Mouse (Mus musculus): ENCODE results near the gene Nr1i3. TPM values are rescaled to one million over a fixed set of nuclear protein-coding genes. Genes with fewer than 3 reads are reported as not detected.

The Nr1i3 gene
- 0.22 and 0.23 TPM in 2 replicates for polyA plus RNA-seq (2015; fragmentation: Nextera tagmentation; extraction: Ambion mirVana)

DNA sequence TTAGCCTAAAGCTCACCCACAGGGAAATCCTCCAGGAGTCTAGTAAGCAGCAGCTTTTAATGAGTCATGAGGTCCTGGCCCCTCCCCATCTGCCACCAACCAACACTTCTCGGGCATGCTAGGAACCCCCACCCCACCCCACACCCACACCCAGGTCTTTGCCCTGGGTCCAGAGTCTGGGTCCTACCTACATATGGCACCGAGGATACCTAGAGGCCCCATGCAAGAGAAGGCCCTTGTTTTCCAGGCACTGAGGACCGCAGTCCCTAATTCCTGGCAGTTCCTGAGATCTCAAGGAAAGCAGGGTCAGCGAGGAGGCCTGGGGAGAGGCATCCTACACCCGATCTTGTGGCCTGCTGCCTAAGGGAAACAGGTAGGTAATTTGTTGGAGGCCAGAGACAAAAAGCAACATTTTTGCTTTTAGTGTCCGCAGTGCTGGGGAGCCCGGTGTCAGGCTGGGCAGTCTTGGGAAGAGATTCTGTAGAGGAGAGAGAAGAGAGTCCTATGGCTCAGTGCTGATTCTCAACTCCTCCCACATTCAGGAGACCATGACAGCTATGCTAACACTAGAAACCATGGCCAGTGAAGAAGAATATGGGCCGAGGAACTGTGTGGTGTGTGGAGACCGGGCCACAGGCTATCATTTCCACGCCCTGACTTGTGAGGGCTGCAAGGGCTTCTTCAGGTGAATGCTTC, at the start of gene Nr1i3:
Gene Nr1i3 (plus strand): TSS at position 170 of the 696 bp plus-strand sequence.

DNA sequence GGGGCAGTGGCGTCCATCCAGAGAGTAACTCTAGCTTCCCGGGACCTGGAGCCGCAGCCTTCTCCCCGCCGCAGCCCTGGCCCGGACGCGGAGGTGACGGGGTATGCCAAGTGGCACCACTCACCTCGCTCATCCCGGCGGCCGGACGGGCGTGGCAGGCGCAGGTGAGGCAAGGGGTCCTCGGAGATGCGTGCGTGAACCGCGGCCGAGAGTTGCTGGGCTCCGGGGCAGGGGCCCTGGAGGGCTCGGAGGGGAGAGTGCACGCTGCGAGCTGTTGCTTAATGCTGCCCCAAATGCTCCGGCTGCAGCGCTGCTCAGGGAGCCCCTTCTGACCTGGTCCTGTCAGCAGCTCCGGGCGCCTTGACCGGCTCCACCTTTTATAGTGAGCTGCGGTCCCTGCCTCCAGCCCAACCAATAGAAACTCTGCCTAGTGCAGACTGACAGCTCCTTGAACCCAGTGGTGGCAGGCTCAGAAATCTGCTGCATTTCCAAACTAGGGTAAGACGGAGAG, 17.8 kb upstream of the Nr1i3 start, which contains the start of gene Pcp4l1:
Gene Pcp4l1 (minus strand): TSS at position 382 of the 511 bp plus-strand sequence.

DNA sequence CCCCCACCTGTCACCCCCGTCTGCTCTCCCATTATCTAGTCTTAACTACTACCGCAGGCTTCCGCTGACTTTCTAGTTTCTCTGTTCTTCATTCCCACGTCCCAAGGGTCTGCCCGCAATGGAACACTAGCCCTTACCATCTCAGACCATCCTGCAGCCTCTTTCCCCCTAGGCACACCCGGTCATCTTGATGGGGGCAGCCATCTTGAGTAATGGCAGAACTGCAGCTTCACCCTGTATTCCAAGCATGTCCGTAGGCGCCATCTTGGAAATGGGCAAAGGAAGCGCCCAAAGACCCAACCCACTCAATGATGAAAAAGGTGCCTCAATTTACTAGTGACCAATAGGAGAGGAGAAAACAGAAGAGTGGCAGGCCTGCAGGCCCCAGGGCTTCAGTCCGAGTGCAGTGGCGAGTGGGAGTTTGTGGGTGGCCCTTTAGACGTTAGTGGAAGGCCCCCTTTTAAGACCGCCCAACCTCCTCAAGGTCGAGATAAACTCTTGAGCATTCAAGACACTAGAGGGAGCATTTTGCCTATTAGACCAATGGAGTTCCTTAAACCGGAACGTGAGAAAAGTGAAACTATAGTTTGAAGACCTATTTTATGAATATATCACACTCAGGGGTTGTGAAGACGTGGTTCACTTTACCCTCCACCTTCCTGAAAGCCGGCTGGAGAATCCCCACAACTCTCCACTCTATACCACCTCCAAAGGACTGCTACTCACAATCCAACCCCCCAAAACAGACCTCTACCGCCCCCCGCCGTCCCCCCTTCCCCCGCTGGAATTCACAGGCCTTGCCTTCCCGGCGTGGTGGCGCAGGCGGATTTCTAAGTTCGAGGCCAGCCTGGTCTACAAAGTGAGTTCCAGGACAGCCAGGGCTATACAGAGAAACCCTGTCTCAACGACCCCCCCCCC, 8.7 kb downstream of the Nr1i3 start, which contains the start of gene Tomm40l:
Gene Tomm40l (minus strand): TSS at position 277 of the 918 bp plus-strand sequence.

DNA sequence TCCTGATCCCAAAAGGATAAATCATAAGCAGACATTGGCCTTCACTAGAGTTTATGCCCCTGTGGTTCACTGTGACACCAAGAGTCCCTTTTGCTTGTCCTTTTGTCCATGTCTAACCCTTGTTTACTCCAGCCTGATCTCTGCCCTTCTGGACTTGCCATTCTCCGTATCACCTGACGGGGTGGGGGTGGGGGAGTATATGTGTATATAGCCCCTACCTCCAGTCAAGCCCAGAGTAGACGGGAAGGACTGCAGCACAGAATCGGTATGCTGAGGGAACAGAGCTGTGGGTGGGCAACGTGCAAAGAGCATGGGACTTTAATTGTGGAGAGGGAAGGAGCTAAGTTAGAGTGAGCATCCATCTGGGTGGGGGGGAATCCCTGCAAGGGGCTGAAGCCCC, 11.1 kb downstream of the Nr1i3 start, which contains the start of gene Apoa2:
Gene Apoa2 (plus strand): TSS at position 198 of the 400 bp plus-strand sequence.

DNA sequence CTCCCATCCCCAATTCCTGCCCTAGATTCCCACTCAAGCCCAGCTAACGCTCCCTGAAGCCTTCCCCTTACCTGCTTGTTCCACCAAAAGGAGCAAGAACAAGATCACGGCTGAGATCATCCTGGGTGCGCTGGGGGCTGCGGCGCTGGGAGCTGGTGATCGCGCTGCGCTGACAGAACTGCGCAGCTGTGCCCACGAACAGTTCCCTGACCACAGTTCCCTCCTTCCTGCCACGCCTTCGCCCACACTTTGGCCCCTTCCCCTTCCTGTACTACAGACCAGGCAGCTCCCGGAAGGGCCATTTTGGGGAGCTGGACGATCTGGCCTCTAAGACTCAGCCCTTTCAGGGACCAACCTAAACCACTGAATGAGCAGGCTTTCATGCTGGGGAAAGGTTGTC, 20.4 kb downstream of the Nr1i3 start, which contains the start of gene Fcer1g:
Gene Fcer1g (minus strand): TSS at position 240 of the 400 bp plus-strand sequence.

DNA sequence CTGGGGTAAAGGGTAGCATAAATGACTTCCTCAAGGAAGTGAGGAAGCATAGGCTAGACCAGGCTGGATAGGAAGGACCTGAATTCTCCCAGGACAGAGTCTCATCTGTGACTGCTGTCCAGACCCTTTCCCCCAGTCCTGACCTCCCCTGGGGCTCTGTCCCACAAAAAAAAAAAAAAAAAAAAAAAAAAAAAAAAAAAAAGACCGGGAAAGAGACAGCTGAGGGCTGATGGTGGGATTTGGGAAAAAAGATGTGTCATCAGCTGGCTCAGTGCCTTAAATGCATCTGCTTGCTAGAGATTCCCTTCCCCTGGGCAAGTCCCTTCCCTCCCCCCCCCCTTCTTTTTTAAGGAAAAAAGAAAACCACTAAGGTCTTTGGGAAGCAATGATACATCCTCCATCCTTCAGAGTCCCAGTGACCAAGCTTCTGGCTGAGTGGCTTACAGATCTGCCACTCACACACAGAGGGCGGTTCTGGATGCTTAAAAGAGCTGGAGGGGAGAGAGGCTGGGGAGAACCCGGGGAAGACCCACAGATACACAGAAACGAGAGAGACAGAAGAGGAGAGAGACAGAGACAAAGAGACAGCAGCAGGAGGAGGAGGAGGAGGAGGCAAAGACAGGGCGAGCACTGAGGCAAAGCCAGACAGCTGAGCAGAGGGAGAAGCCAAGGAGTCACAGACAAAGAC, 36.3 kb downstream of the Nr1i3 start, which contains the start of gene Adamts4:
Gene Adamts4 (plus strand): TSS at position 509 of the 688 bp plus-strand sequence.

DNA sequence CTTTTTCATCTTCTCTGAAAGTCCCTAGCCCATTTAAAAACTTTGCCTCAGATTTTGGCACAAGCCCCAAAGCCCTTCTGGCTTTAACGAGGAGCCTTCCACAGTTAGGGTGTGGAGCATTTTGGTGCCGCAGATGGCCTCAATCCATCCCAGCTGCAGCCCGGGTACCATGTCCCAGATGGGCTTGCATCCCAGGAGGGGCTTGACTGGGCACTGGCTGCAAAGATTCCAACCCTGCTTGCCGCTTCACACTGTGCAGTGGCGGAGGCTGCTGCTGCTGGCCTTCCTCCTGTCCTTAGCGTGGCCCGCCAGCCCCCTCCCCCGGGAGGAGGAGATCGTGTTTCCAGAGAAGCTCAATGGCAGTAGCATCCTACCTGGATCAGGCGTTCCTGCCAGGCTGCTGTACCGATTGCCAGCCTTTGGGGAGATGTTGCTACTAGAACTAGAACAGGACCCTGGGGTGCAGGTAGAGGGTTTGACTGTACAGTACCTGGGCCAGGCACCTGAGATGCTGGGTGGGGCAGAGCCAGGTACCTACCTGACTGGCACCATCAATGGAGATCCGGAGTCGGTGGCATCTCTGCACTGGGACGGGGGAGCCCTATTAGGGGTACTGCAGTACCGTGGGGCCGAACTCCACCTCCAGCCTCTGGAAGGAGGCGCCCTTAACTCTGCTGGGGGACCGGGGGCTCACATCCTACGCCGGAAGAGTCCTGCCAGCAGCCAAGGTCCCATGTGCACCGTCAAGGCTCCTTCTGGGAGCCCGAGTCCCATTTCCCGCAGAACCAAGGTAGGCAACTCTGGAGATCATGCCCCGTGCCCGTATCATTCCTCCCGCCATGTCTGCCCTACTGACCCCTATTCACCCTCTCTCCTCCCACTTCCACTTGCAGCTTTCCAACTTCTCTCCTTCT, 37.2 kb downstream of the Nr1i3 start, which contains the start of gene Ndufs2:
Gene Ndufs2 (minus strand): TSS at position 709 of the 914 bp plus-strand sequence.

DNA sequence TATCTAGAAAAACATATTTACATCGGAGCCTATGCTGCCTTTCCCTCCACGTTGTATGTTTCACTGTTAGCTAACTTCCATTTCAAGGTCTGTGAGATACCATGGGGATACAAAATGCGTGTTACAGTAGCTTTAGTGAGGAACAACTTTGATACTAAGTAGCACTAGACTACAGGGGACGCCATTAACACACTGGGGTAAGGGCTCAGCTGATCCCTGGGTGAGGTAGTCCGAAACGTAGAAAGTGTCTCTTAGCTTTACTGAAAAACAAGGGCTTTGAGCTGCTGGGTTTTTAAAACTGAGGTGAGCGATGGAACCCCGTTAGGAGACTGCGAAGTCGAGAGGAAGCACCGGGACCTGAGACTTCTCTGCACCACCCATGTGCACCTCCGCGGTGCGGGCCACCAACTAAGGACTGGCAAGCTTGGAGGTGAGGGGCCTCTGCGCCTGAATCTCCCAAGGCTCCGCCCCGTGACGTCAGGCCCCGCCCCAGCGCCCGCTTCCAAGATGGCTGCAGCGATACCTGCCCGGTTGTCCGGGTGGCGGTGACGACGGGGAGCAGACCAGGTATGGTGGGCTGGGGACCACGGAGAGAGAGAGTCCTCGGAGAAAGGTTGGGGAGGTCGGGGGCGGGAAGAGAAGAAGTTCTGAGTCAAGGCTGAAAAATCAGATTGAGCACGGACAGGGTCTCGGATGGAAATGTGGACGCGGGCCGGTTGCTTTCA, 56.2 kb downstream of the Nr1i3 start, which contains the start of gene B4galt3:
Gene B4galt3 (plus strand): TSS at position 481 of the 725 bp plus-strand sequence.

Other genes starting within 250 kb of the Nr1i3 start
- 8.7 and 13.1 TPM in 2 replicates for gene Fcgr2b, start 237.4 kb upstream of the Nr1i3 start, polyA plus RNA-seq (2015; fragmentation: Nextera tagmentation; extraction: Ambion mirVana)
- gene Fcgr4, start 195.1 kb upstream of the Nr1i3 start, polyA plus RNA-seq (2015; fragmentation: Nextera tagmentation; extraction: Ambion mirVana) = 1.1 and 2.6 TPM in 2 replicates
- gene Fcgr3, start 149.0 kb upstream of the Nr1i3 start, polyA plus RNA-seq (2015; fragmentation: Nextera tagmentation; extraction: Ambion mirVana) = 26.2 and 43.7 TPM in 2 replicates
- gene Cfap126, start 100.1 kb upstream of the Nr1i3 start, polyA plus RNA-seq (2015; fragmentation: Nextera tagmentation; extraction: Ambion mirVana) = 1.7 and 1.8 TPM in 2 replicates
- 450 and 454 TPM in 2 replicates for gene Sdhc, start 63.4 kb upstream of the Nr1i3 start, polyA plus RNA-seq (2015; fragmentation: Nextera tagmentation; extraction: Ambion mirVana)
- 35.1 and 37.5 TPM in 2 replicates for gene Mpz, start 63.3 kb upstream of the Nr1i3 start, polyA plus RNA-seq (2015; fragmentation: Nextera tagmentation; extraction: Ambion mirVana)
- 4.4 and 6.3 TPM in 2 replicates for gene Pcp4l1, start 17.7 kb upstream of the Nr1i3 start, polyA plus RNA-seq (2015; fragmentation: Nextera tagmentation; extraction: Ambion mirVana)
- gene Tomm40l, start 8.5 kb downstream of the Nr1i3 start, polyA plus RNA-seq (2015; fragmentation: Nextera tagmentation; extraction: Ambion mirVana) = 25.0 and 27.9 TPM in 2 replicates
- gene Apoa2, start 11.1 kb downstream of the Nr1i3 start, polyA plus RNA-seq (2015; fragmentation: Nextera tagmentation; extraction: Ambion mirVana) = 8.5 and 10.4 TPM in 2 replicates
- gene Fcer1g, start 20.4 kb downstream of the Nr1i3 start, polyA plus RNA-seq (2015; fragmentation: Nextera tagmentation; extraction: Ambion mirVana) = 73.3 and 108 TPM in 2 replicates
- gene Adamts4, start 36.5 kb downstream of the Nr1i3 start, polyA plus RNA-seq (2015; fragmentation: Nextera tagmentation; extraction: Ambion mirVana) = 6.3 and 7.5 TPM in 2 replicates
- 474 and 493 TPM in 2 replicates for gene Ndufs2, start 37.4 kb downstream of the Nr1i3 start, polyA plus RNA-seq (2015; fragmentation: Nextera tagmentation; extraction: Ambion mirVana)
- 23.7 and 25.4 TPM in 2 replicates for gene B4galt3, start 56.4 kb downstream of the Nr1i3 start, polyA plus RNA-seq (2015; fragmentation: Nextera tagmentation; extraction: Ambion mirVana)
- gene Ppox, start 67.2 kb downstream of the Nr1i3 start, polyA plus RNA-seq (2015; fragmentation: Nextera tagmentation; extraction: Ambion mirVana) = 18.2 and 22.7 TPM in 2 replicates
- gene Usp21, start 74.0 kb downstream of the Nr1i3 start, polyA plus RNA-seq (2015; fragmentation: Nextera tagmentation; extraction: Ambion mirVana) = 23.7 and 24.2 TPM in 2 replicates
- 77.6 and 87.2 TPM in 2 replicates for gene Ufc1, start 81.1 kb downstream of the Nr1i3 start, polyA plus RNA-seq (2015; fragmentation: Nextera tagmentation; extraction: Ambion mirVana)
- 31.9 and 35.7 TPM in 2 replicates for gene Dedd, start 115.2 kb downstream of the Nr1i3 start, polyA plus RNA-seq (2015; fragmentation: Nextera tagmentation; extraction: Ambion mirVana)
- gene Nit1, start 131.7 kb downstream of the Nr1i3 start, polyA plus RNA-seq (2015; fragmentation: Nextera tagmentation; extraction: Ambion mirVana) = 27.6 and 32.2 TPM in 2 replicates
- 98.8 and 101 TPM in 2 replicates for gene Pfdn2, start 131.7 kb downstream of the Nr1i3 start, polyA plus RNA-seq (2015; fragmentation: Nextera tagmentation; extraction: Ambion mirVana)
- 1.3 and 1.7 TPM in 2 replicates for gene Klhdc9, start 146.8 kb downstream of the Nr1i3 start, polyA plus RNA-seq (2015; fragmentation: Nextera tagmentation; extraction: Ambion mirVana)
- 0.24 and 1.5 TPM in 2 replicates for gene Nectin4, start 156.1 kb downstream of the Nr1i3 start, polyA plus RNA-seq (2015; fragmentation: Nextera tagmentation; extraction: Ambion mirVana)
- gene Arhgap30, start 175.0 kb downstream of the Nr1i3 start, polyA plus RNA-seq (2015; fragmentation: Nextera tagmentation; extraction: Ambion mirVana) = 1.8 and 2.5 TPM in 2 replicates
- gene Usf1, start 197.3 kb downstream of the Nr1i3 start, polyA plus RNA-seq (2015; fragmentation: Nextera tagmentation; extraction: Ambion mirVana) = 34.2 and 34.8 TPM in 2 replicates
- gene Tstd1, start 204.9 kb downstream of the Nr1i3 start, polyA plus RNA-seq (2015; fragmentation: Nextera tagmentation; extraction: Ambion mirVana) = 1.1 and 1.5 TPM in 2 replicates
- gene F11r, start 223.6 kb downstream of the Nr1i3 start, polyA plus RNA-seq (2015; fragmentation: Nextera tagmentation; extraction: Ambion mirVana) = 20.5 and 28.3 TPM in 2 replicates